Mouse (Mus musculus): Measurements from ENCODE around the gene Anks3.

GRCm38 (mm10) chr16:4971626-4972025 lies 7.6 kb upstream of the Anks3 start:
- TF ChIP-seq CTCF (IDR thresholded peaks at IDR 0.05; ENCODE audit: low read depth, low read length) (no peak), GATA1 (IDR thresholded peaks at IDR 0.05; ENCODE audit: borderline replicate concordance, low read length) (no peak)

Data from G1E (cell line).